Mouse (Mus musculus) kidney, adult 2 months (tissue): ENCODE results near the gene Mtcl1.

Source experiments
- CTCF ChIP-seq: fragments of 200-500 bp; conservative IDR thresholded peaks from 2 replicates; pipeline ENCODE4 v1.5.1; 2011; ENCODE audit warnings: low read depth, mild to moderate bottlenecking, control low read depth, low read length, moderate library complexity, mixed read lengths; ENCODE audit not compliant: insufficient read depth, insufficient read length
- POLR2A ChIP-seq: fragments of 200-500 bp; IDR thresholded peaks from one replicate; pipeline ENCODE4 v1.6.1; 2011; ENCODE audit warnings: low read depth, low read length, control low read depth

DNA sequence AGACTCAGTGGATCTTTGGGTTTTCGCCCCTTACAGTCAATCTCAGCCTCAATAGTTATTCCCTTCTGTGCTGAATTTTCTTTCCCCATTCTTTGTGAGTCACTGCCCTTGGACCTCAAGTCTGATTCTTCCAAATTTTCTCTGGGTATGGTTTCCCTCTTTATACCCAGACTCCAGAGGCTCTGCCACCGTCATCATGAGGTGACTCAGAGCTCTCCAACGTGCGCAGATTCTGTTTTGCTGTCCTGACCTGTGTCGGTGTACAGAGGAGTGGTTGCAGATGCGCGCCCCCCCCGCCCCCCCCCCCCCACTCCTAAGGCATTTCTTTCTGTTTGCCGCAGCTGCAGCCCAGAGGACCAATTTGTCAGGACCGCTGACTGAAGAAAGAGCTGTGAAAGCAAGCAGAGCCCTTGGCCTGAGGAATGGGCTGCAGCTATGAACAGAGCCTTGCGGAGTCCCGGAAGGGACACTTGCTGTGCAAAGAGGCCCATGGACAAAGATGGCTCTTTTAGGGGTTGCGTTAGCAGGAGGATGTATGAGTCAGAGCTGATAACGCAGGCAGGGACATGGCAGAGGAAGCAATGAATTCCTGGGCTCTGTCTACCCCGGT lies 126.8 kb downstream of the Mtcl1 start:
- TF ChIP-seq POLR2A (no peak), CTCF (no peak)
